Mouse (Mus musculus) MEL (cell line): ENCODE results near the gene Nup155. TPM values are rescaled to one million over a fixed set of nuclear protein-coding genes. Genes with fewer than 3 reads are reported as not detected.

Source experiments
- DNase-seq: peaks from one replicate; pipeline ENCODE4 v3.0.0; 2011; ENCODE audit warnings: low read depth, low spot score
- H3K27ac ChIP-seq: 2 replicates; pipeline ENCODE4 v1.5.1; 2012; ENCODE audit warnings: low read depth, mild to moderate bottlenecking, control low read depth, low read length, moderate library complexity; ENCODE audit not compliant: control insufficient read depth
- H3K27me3 ChIP-seq, 2 experiments: fragments of 150-350 bp in 1 of 2; sonication (generic) in 1 of 2; 2 replicates each; pipeline ENCODE4 v1.6.1; 2012; ENCODE audit warnings: low read length in 2 of 2, mild to moderate bottlenecking in 2 of 2, improper control_type of control experiment in 1 of 2, moderate library complexity in 1 of 2; ENCODE audit not compliant: insufficient read depth in 2 of 2, control insufficient read depth in 1 of 2
- H3K36me3 ChIP-seq, 2 experiments: 2 replicates each; pipeline ENCODE4 v1.6.1; 2012 to 2014; ENCODE audit warnings: low read length in 2 of 2, improper control_type of control experiment in 1 of 2, inconsistent platforms in 1 of 2, mild to moderate bottlenecking in 1 of 2; ENCODE audit not compliant: insufficient read depth in 2 of 2, control insufficient read depth in 1 of 2
- H3K4me1 ChIP-seq, 2 experiments: fragments of 150-350 bp in 1 of 2; sonication (generic) in 1 of 2; 2 replicates each; pipeline ENCODE4 v1.6.1; 2012; ENCODE audit warnings: low read length in 2 of 2, improper control_type of control experiment in 1 of 2, mild to moderate bottlenecking in 1 of 2; ENCODE audit not compliant: insufficient read depth in 2 of 2, control insufficient read depth in 1 of 2
- H3K4me3 ChIP-seq, 2 experiments: fragments of 150-350 bp in 1 of 2; sonication (generic) in 1 of 2; 2 replicates each; pipeline ENCODE4 v1.5.1; 2012; ENCODE audit warnings: low read depth in 2 of 2, low read length in 2 of 2, mild to moderate bottlenecking in 2 of 2, moderate library complexity in 2 of 2, control low read depth in 1 of 2, improper control_type of control experiment in 1 of 2; ENCODE audit not compliant: control insufficient read depth in 1 of 2, insufficient read depth in 1 of 2
- H3K79me2 ChIP-seq: 2 replicates; pipeline ENCODE4 v1.6.1; 2012; ENCODE audit warnings: mild to moderate bottlenecking, low read length, moderate library complexity; ENCODE audit not compliant: control insufficient read depth, poor library complexity, insufficient read depth
- H3K9ac ChIP-seq: 2 replicates; pipeline ENCODE4 v1.6.1; 2012; ENCODE audit warnings: low read depth, mild to moderate bottlenecking, control low read depth, low read length, moderate library complexity; ENCODE audit not compliant: control insufficient read depth, poor library complexity, severe bottlenecking
- H3K9me3 ChIP-seq: fragments of 150-350 bp; sonication (generic); replicated peaks from 2 replicates; pipeline ENCODE4 v1.6.1; 2012; ENCODE audit warnings: mild to moderate bottlenecking, low read length, improper control_type of control experiment, moderate library complexity; ENCODE audit not compliant: insufficient read depth
- BHLHE40 ChIP-seq: IDR thresholded peaks from 2 replicates; pipeline ENCODE4 v1.6.1; 2012; ENCODE audit warnings: low read depth, mild to moderate bottlenecking, inconsistent platforms, low read length, improper control_type of control experiment, borderline replicate concordance
- CHD2 ChIP-seq: IDR thresholded peaks from 2 replicates; pipeline ENCODE4 v1.6.1; 2011; ENCODE audit warnings: low read length, improper control_type of control experiment
- CTCF ChIP-seq, 3 experiments: IDR thresholded peaks in 2 of 3; conservative IDR thresholded peaks in 1 of 3; 2 replicates each; pipeline ENCODE4 v1.5.1; 2011 to 2012; ENCODE audit warnings: low read length in 3 of 3, low read depth in 2 of 3, mild to moderate bottlenecking in 2 of 3, improper control_type of control experiment in 1 of 3, inconsistent platforms in 1 of 3, mixed read lengths in 1 of 3, moderate library complexity in 1 of 3; ENCODE audit not compliant: control insufficient read depth in 1 of 3, insufficient read depth in 1 of 3, poor library complexity in 1 of 3, severe bottlenecking in 1 of 3
- E2F4 ChIP-seq: IDR thresholded peaks from 2 replicates; pipeline ENCODE4 v1.6.1; 2011; ENCODE audit warnings: low read depth, low read length, improper control_type of control experiment, borderline replicate concordance
- ELF1 ChIP-seq: IDR thresholded peaks from 2 replicates; pipeline ENCODE4 v1.6.1; 2014; ENCODE audit warnings: low read depth, mild to moderate bottlenecking, inconsistent platforms, low read length, improper control_type of control experiment, moderate library complexity
- EP300 ChIP-seq, 2 experiments: IDR thresholded peaks; 2 replicates each; pipeline ENCODE4 v1.6.1; 2011; ENCODE audit warnings: improper control_type of control experiment in 2 of 2, low read length in 2 of 2, low read depth in 1 of 2, mild to moderate bottlenecking in 1 of 2
- ETS1 ChIP-seq: IDR thresholded peaks from 2 replicates; pipeline ENCODE4 v1.6.1; 2012; ENCODE audit warnings: low read depth, mild to moderate bottlenecking, inconsistent platforms, low read length, improper control_type of control experiment, moderate library complexity
- GABPA ChIP-seq: IDR thresholded peaks from 2 replicates; pipeline ENCODE4 v1.6.1; 2012; ENCODE audit warnings: low read depth, mild to moderate bottlenecking, inconsistent platforms, low read length, improper control_type of control experiment, moderate library complexity
- GATA1 ChIP-seq: IDR thresholded peaks from 2 replicates; pipeline ENCODE4 v1.6.1; 2011; ENCODE audit warnings: low read depth, low read length, improper control_type of control experiment
- HCFC1 ChIP-seq: IDR thresholded peaks from 2 replicates; pipeline ENCODE4 v1.6.1; 2012; ENCODE audit warnings: low read depth, mild to moderate bottlenecking, inconsistent platforms, low read length, improper control_type of control experiment, moderate library complexity
- KAT2A ChIP-seq: conservative IDR thresholded peaks from 2 replicates; pipeline ENCODE4 v1.6.1; 2012; ENCODE audit warnings: low read depth, low read length, improper control_type of control experiment, inconsistent platforms
- MAFK ChIP-seq: IDR thresholded peaks from 2 replicates; pipeline ENCODE4 v1.6.1; 2011; ENCODE audit warnings: low read depth, mild to moderate bottlenecking, low read length, improper control_type of control experiment, borderline replicate concordance
- MAX ChIP-seq: IDR thresholded peaks from 2 replicates; pipeline ENCODE4 v1.6.1; 2011; ENCODE audit warnings: low read length, improper control_type of control experiment
- MAZ ChIP-seq: IDR thresholded peaks from 2 replicates; pipeline ENCODE4 v1.6.1; 2012; ENCODE audit warnings: low read depth, mild to moderate bottlenecking, inconsistent platforms, low read length, improper control_type of control experiment
- MEF2A ChIP-seq: IDR thresholded peaks from 2 replicates; pipeline ENCODE4 v1.6.1; 2014; ENCODE audit warnings: low read depth, mild to moderate bottlenecking, inconsistent platforms, low read length, improper control_type of control experiment; ENCODE audit not compliant: poor library complexity, insufficient replicate concordance, severe bottlenecking; ENCODE audit errors: extremely low read depth
- MXI1 ChIP-seq: IDR thresholded peaks from 2 replicates; pipeline ENCODE4 v1.6.1; 2011; ENCODE audit warnings: mild to moderate bottlenecking, low read depth, low read length, improper control_type of control experiment
- MYB ChIP-seq: IDR thresholded peaks from 2 replicates; pipeline ENCODE4 v1.6.1; 2011; ENCODE audit warnings: mild to moderate bottlenecking, low read depth, low read length, improper control_type of control experiment
- MYC ChIP-seq: IDR thresholded peaks from 2 replicates; pipeline ENCODE4 v1.6.1; 2011; ENCODE audit warnings: low read depth, mild to moderate bottlenecking, low read length, improper control_type of control experiment, moderate library complexity
- NELFE ChIP-seq: IDR thresholded peaks from 2 replicates; pipeline ENCODE4 v1.6.1; 2011; ENCODE audit warnings: low read depth, low read length, improper control_type of control experiment
- POLR2A ChIP-seq, 2 experiments: IDR thresholded peaks; 2 replicates each; pipeline ENCODE4 v1.6.1; 2011 to 2012; ENCODE audit warnings: low read length in 2 of 2, mild to moderate bottlenecking in 2 of 2, control low read depth in 1 of 2, improper control_type of control experiment in 1 of 2, low read depth in 1 of 2, moderate library complexity in 1 of 2; ENCODE audit not compliant: control insufficient read depth in 1 of 2, insufficient read depth in 1 of 2, poor library complexity in 1 of 2
- POLR2AphosphoS2 ChIP-seq: IDR thresholded peaks from 2 replicates; pipeline ENCODE4 v1.6.1; 2011; ENCODE audit warnings: low read length, improper control_type of control experiment
- RAD21 ChIP-seq: IDR thresholded peaks from 2 replicates; pipeline ENCODE4 v1.6.1; 2011; ENCODE audit warnings: mild to moderate bottlenecking, low read depth, low read length, improper control_type of control experiment
- SIN3A ChIP-seq: IDR thresholded peaks from 2 replicates; pipeline ENCODE4 v1.6.1; 2012; ENCODE audit warnings: low read length, improper control_type of control experiment, inconsistent platforms
- SMC3 ChIP-seq: IDR thresholded peaks from 2 replicates; pipeline ENCODE4 v1.6.1; 2011; ENCODE audit warnings: low read depth, low read length, improper control_type of control experiment
- TAL1 ChIP-seq: IDR thresholded peaks from 2 replicates; pipeline ENCODE4 v1.6.1; 2012; ENCODE audit warnings: mild to moderate bottlenecking, inconsistent platforms, low read length, moderate library complexity, mixed read lengths
- TBP ChIP-seq: IDR thresholded peaks from 2 replicates; pipeline ENCODE4 v1.8.0; 2011; ENCODE audit warnings: low read depth, low read length, improper control_type of control experiment
- TCF12 ChIP-seq: IDR thresholded peaks from 2 replicates; pipeline ENCODE4 v1.6.1; 2014; ENCODE audit warnings: low read depth, mild to moderate bottlenecking, inconsistent platforms, low read length, improper control_type of control experiment, moderate library complexity
- UBTF ChIP-seq: IDR thresholded peaks from 2 replicates; pipeline ENCODE4 v1.6.1; 2012; ENCODE audit warnings: low read depth, mild to moderate bottlenecking, inconsistent platforms, low read length, improper control_type of control experiment, moderate library complexity, borderline replicate concordance; ENCODE audit not compliant: insufficient read depth
- USF1 ChIP-seq: IDR thresholded peaks from 2 replicates; pipeline ENCODE4 v1.6.1; 2014; ENCODE audit warnings: low read depth, mild to moderate bottlenecking, inconsistent platforms, low read length, improper control_type of control experiment, moderate library complexity
- USF2 ChIP-seq, 2 experiments: IDR thresholded peaks; 2 replicates each; pipeline ENCODE4 v1.6.1; 2011 to 2012; ENCODE audit warnings: improper control_type of control experiment in 2 of 2, low read length in 2 of 2, borderline replicate concordance in 1 of 2, inconsistent platforms in 1 of 2, low read depth in 1 of 2, mild to moderate bottlenecking in 1 of 2; ENCODE audit not compliant: insufficient read depth in 1 of 2
- ZC3H11A ChIP-seq: IDR thresholded peaks from 2 replicates; pipeline ENCODE4 v1.6.1; 2012; ENCODE audit warnings: low read depth, mild to moderate bottlenecking, inconsistent platforms, low read length, improper control_type of control experiment
- ZKSCAN1 ChIP-seq: IDR thresholded peaks from 2 replicates; pipeline ENCODE4 v1.6.1; 2012; ENCODE audit warnings: low read depth, mild to moderate bottlenecking, inconsistent platforms, low read length, improper control_type of control experiment, moderate library complexity
- ZMIZ1 ChIP-seq: IDR thresholded peaks from 2 replicates; pipeline ENCODE4 v1.6.1; 2012; ENCODE audit warnings: low read depth, mild to moderate bottlenecking, inconsistent platforms, low read length, improper control_type of control experiment, moderate library complexity
- ZNF384 ChIP-seq: IDR thresholded peaks from 2 replicates; pipeline ENCODE4 v1.6.1; 2012; ENCODE audit warnings: low read depth, mild to moderate bottlenecking, inconsistent platforms, low read length, improper control_type of control experiment
- polyA plus RNA-seq, 2 experiments: library from polyadenylated mRNA; stranded (reverse) in 1 of 2; unstranded in 1 of 2; fragments of >175 nt in 1 of 2; fragments of >200 nt in 1 of 2; gene quantifications; 2 replicates each; pipeline versions ENCODE4 v1.2.1 to v1.2.4; 2012; ENCODE audit warnings: low replicate concordance in 2 of 2, low read depth in 1 of 2; ENCODE audit not compliant: insufficient read length in 2 of 2, insufficient read depth in 1 of 2, missing spikeins in 1 of 2
- total RNA-seq: library from RNA; depleted of rRNA; stranded (reverse); fragments of 300-350 nt; gene quantifications from 2 replicates; pipeline ENCODE4 v1.2.3, GENCODE M21; 2012

Gene Nup155
- total and polyA plus RNA-seq, 3 experiments: 82.7 to 135 (median 85.0) TPM

DNA sequence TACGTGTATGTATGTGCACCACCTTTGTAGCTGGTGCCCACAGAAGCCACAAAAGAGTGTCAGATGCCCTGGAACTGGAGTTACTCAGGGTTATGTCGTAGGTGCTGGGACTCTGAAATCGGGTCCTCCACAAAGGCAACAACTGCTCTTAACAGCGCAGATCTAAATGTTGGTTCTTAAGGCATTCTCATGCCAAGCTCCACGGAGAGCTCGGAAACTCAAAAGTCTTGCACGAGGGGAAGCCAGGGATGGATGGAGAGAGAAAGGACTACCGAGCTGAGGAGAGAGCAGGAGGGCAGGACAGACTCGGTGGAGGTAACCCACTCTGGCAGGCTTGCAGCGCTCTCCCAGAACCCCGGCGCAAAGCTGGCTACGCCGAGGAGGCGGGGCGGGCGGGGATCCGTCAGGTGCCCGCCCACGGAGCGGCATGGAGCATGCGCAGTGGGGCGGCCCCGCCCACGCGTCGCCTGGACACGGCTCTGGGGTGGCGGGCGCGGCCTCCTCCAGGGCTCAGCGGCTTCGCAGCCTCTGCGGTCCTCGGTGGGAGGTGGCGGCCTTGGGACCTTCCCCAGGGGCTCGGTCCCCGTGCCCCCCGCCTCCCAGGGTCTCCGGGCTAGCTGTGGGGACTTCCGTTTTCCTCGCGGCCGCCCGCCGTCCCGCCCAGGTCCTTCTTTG, 59.7 kb downstream of the Nup155 start, which contains the start of gene Cplane1 (continued):
- no peak for TF ChIP-seq MAFK
- TF ChIP-seq GATA1: no peak

DNA sequence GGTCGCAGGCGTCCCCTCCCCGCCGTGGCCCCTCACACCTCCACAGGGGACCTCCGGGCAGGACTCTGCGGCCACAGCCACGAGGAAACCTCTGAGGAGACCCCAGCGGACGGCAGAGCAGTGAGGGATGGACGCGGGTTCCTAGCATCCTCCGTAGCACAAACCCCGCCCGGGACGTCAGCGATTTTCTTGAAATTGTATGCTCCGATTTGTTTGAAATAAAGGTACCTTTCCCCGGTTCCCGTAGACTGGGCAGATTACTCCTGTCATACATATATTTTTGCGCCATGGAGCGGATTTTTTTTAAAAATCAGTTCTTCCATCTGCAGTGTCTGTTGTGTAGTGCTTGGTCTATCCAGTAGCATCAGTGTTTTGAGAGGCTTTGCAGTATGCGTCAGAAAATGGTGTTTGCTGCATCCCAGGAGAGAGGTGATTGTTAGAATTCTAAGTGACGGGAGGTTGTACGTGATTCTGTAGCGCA, 60.2 kb downstream of the Nup155 start:
- Histone ChIP-seq H3K79me2 (peaks cover 2% of the 10 kb centered on the region; the same call in 1 of the 2 replicates), H3K36me3 (peaks cover 0 to 2% of the 10 kb centered on the region in 2 experiments; a peak in 2 of 4 replicates), H3K9me3 (no peaks in the 10 kb centered on the region), H3K4me1 (peaks cover 0 to 6% of the 10 kb centered on the region in 2 experiments; a peak in 2 of 4 replicates), H3K27me3 (no peaks in the 10 kb centered on the region), H3K4me3 (peak overlapping the region; percentile 71 to 98), H3K9ac (peak overlapping the region; percentile 77), H3K27ac (no peak overlapping the region)
- peak; percentile 77 for DNase-seq
- peak; percentile 30 for TF ChIP-seq MAX
- TF ChIP-seq GABPA: 0 out of 2 replicates have a peak, but pooled peaks have one; percentile 32
- no peak for TF ChIP-seq TBP
- no peak for TF ChIP-seq POLR2A (IDR thresholded peaks at IDR 0.05; ENCODE audit: control insufficient read depth in 1 of 2, insufficient read depth in 1 of 2, low read depth in 1 of 2, low read length in 2 of 2, poor library complexity in 1 of 2)
- no peak; the same call in 1 of the 2 replicates for TF ChIP-seq RAD21
- no peak for TF ChIP-seq POLR2AphosphoS2
- TF ChIP-seq BHLHE40: no peak
- no peak for TF ChIP-seq MYB
- TF ChIP-seq MEF2A: no peak
- peak; percentile 22; the same call in 1 of the 2 replicates for TF ChIP-seq ETS1
- no peak for TF ChIP-seq MXI1
- no peak for TF ChIP-seq ELF1
- TF ChIP-seq TAL1: no peak
- TF ChIP-seq USF1: no peak
- no peak for TF ChIP-seq EP300 (IDR thresholded peaks at IDR 0.05; ENCODE audit: low read depth in 1 of 2, low read length in 2 of 2)
- TF ChIP-seq TCF12: no peak
- TF ChIP-seq UBTF: no peak
- no peak for TF ChIP-seq USF2 (IDR thresholded peaks at IDR 0.05; ENCODE audit: borderline replicate concordance in 1 of 2, insufficient read depth in 1 of 2, low read depth in 1 of 2, low read length in 2 of 2)
- TF ChIP-seq KAT2A: no peak
- no peak for TF ChIP-seq MYC
- TF ChIP-seq MAFK: peak; percentile 25; the same call in 1 of the 2 replicates
- TF ChIP-seq ZC3H11A: no peak
- no peak; the same call in 1 of the 2 replicates for TF ChIP-seq MAZ
- TF ChIP-seq E2F4: peak; percentile 61; the same call in 1 of the 2 replicates
- TF ChIP-seq ZNF384: peak; percentile 33; the same call in 1 of the 2 replicates
- no peak for TF ChIP-seq ZMIZ1
- TF ChIP-seq HCFC1: no peak
- no peak for TF ChIP-seq SIN3A
- TF ChIP-seq ZKSCAN1: no peak
- no peak for TF ChIP-seq CHD2
- TF ChIP-seq SMC3: peak; percentile 3; the same call in 1 of the 2 replicates
- no peak for TF ChIP-seq NELFE
- no peak for TF ChIP-seq CTCF (IDR thresholded peaks at IDR 0.05 in 2 of 3, conservative IDR thresholded peaks at IDR 0.05 in 1 of 3; ENCODE audit: control insufficient read depth in 1 of 3, insufficient read depth in 1 of 3, low read depth in 2 of 3, low read length in 3 of 3, poor library complexity in 1 of 3, severe bottlenecking in 1 of 3)
